Mouse (Mus musculus) cortical plate, adult 2 months (tissue): ENCODE measurements at regions not wholly inside any gene's neighbourhood (a gene's known extent, or its start where the extent isn't known, plus 50 kb on each side); places are given as distances from the start of the nearest gene placed in this dataset.

ENCODE experiments used
- CTCF ChIP-seq: fragments of 200-500 bp; IDR thresholded peaks from 2 replicates; pipeline ENCODE4 v1.5.1; 2011; ENCODE audit warnings: mild to moderate bottlenecking, control low read depth, low read length; ENCODE audit not compliant: insufficient read depth; ENCODE audit errors: extremely low read depth
- POLR2A ChIP-seq: fragments of 200-500 bp; IDR thresholded peaks from 2 replicates; pipeline ENCODE4 v1.6.1; 2011; ENCODE audit warnings: mild to moderate bottlenecking, low read length, control low read depth; ENCODE audit not compliant: insufficient read depth; ENCODE audit errors: extremely low read depth

DNA sequence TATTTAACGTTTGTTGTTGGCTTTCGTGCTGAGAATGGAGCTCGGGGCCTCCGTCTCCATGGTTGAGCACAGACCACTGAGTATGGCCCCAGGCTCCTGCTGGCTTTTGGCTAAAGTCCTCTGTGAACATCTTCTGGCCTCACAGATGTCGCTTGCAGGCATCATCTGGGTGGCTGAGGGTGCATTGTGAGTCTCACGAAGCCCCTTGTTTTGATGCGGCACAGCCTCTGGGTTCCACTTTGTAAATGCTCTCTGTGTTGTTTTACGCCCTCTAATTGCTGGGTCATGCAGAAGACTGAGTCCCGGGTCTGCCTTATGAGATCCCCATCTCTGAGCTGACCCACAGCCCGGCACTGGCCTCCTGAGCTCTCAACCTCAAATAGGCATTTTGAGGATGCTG lies 84.5 kb downstream of the Cryba4 start:
- TF ChIP-seq POLR2A (no peak), CTCF (no peak)
